Mouse (Mus musculus): ENCODE measurements around the gene Mfsd4b5. TPM values are rescaled to one million over a fixed set of nuclear protein-coding genes. Genes with fewer than 3 reads are reported as not detected.
A peak's percentile ranks its signal among the peaks of the same experiment; 100 is the strongest.
"Not testable (repeated sequence)": the region's sequence is repeated elsewhere in the genome, so short reads cannot be mapped to it uniquely, and the experiment has no call there.

The Mfsd4b5 gene
- polyA plus RNA-seq, 1 experiment from 2014 or later = 0.47 TPM

- peak overlapping the region; percentile 53; the same call in 1 of the 2 replicates for H3K4me3 ChIP-seq (ENCODE audit: low read depth, low read length)
- H3K27ac ChIP-seq (ENCODE audit: low read depth, low read length) = no peak overlapping the region
- peak overlapping the region; percentile 85; the same call in 1 of the 2 replicates for H3K4me2 ChIP-seq (replicated peaks; ENCODE audit: low read depth)
- H3K9me3 ChIP-seq (ENCODE audit: control insufficient read depth) = no peaks in the 10 kb centered on the region
- no peaks in the 10 kb centered on the region for H3K4me1 ChIP-seq (replicated peaks; ENCODE audit: control insufficient read depth, insufficient read depth, low read length)
- WGBS = 71% methylated on average over 4 of the region's 4 CpGs
- peak; percentile 63 for TF ChIP-seq CTCF (IDR thresholded peaks at IDR 0.05; ENCODE audit: low read depth)
- H3K36me3 ChIP-seq (ENCODE audit: control insufficient read depth, insufficient read depth) = no peaks in the 10 kb centered on the region
- ATAC-seq = no peak
- no peaks in the 10 kb centered on the region for H3K27me3 ChIP-seq (replicated peaks; ENCODE audit: control insufficient read depth, insufficient read depth, low read length)
- no peak overlapping the region for H3K9ac ChIP-seq (ENCODE audit: low read depth, low read length)
These were observed 28.2 kb downstream of the Mfsd4b5 start for GRCm38 (mm10) chr10:39958266-39958665.

- no peak for ATAC-seq
- no peak overlapping the region for H3K9ac ChIP-seq (ENCODE audit: low read depth, low read length)
- WGBS = 57% methylated on average over 2 of the region's 2 CpGs
- H3K4me1 ChIP-seq (replicated peaks; ENCODE audit: control insufficient read depth, insufficient read depth, low read length) = no peaks in the 10 kb centered on the region
- peak; percentile 46 for TF ChIP-seq CTCF (IDR thresholded peaks at IDR 0.05; ENCODE audit: low read depth)
- H3K27ac ChIP-seq (ENCODE audit: low read depth, low read length) = no peak overlapping the region
- H3K36me3 ChIP-seq (ENCODE audit: control insufficient read depth, insufficient read depth) = no peaks in the 10 kb centered on the region
- H3K4me2 ChIP-seq (replicated peaks; ENCODE audit: low read depth) = no peak overlapping the region
- no peak overlapping the region for H3K4me3 ChIP-seq (ENCODE audit: low read depth, low read length)
- H3K9me3 ChIP-seq (ENCODE audit: control insufficient read depth) = no peaks in the 10 kb centered on the region
- H3K27me3 ChIP-seq (replicated peaks; ENCODE audit: control insufficient read depth, insufficient read depth, low read length) = no peaks in the 10 kb centered on the region
These were observed 30.0 kb downstream of the Mfsd4b5 start for GRCm38 (mm10) chr10:39956340-39956878.

GRCm38 (mm10) chr10:39955163-39955562, 31.3 kb downstream of the Mfsd4b5 start:
- no peaks in the 10 kb centered on the region for H3K4me1 ChIP-seq (replicated peaks; ENCODE audit: control insufficient read depth, insufficient read depth, low read length)
- H3K27me3 ChIP-seq (replicated peaks; ENCODE audit: control insufficient read depth, insufficient read depth, low read length) = no peaks in the 10 kb centered on the region
- no peaks in the 10 kb centered on the region for H3K9me3 ChIP-seq (ENCODE audit: control insufficient read depth)
- no peak for TF ChIP-seq CTCF (IDR thresholded peaks at IDR 0.05; ENCODE audit: low read depth)
- no peak for ATAC-seq
- 76% methylated on average over 2 of the region's 2 CpGs for WGBS
- H3K27ac ChIP-seq (ENCODE audit: low read depth, low read length) = no peak overlapping the region
- no peak overlapping the region for H3K9ac ChIP-seq (ENCODE audit: low read depth, low read length)
- H3K36me3 ChIP-seq (ENCODE audit: control insufficient read depth, insufficient read depth) = no peaks in the 10 kb centered on the region
- H3K4me3 ChIP-seq (ENCODE audit: low read depth, low read length) = no peak overlapping the region
- H3K4me2 ChIP-seq (replicated peaks; ENCODE audit: low read depth) = no peak overlapping the region

GRCm38 (mm10) chr10:39949377-39949954, 37.0 kb downstream of the Mfsd4b5 start:
- 92% methylated on average over 2 of the region's 2 CpGs for WGBS
- H3K4me3 ChIP-seq (ENCODE audit: low read depth, low read length) = no peak overlapping the region
- ATAC-seq = no peak

GRCm38 (mm10) chr10:39947195-39947594, 39.3 kb downstream of the Mfsd4b5 start:
- 89% methylated on average over 3 of the region's 3 CpGs for WGBS
- not testable (repeated sequence) for H3K4me2 ChIP-seq (replicated peaks; ENCODE audit: low read depth); H3K4me1 ChIP-seq (replicated peaks; ENCODE audit: control insufficient read depth, insufficient read depth, low read length); H3K9me3 ChIP-seq (ENCODE audit: control insufficient read depth); H3K4me3 ChIP-seq (ENCODE audit: low read depth, low read length); H3K36me3 ChIP-seq (ENCODE audit: control insufficient read depth, insufficient read depth); H3K9ac ChIP-seq (ENCODE audit: low read depth, low read length); H3K27me3 ChIP-seq (replicated peaks; ENCODE audit: control insufficient read depth, insufficient read depth, low read length); H3K27ac ChIP-seq (ENCODE audit: low read depth, low read length); ATAC-seq

More at GRCm38 (mm10) chr10:39949377-39949954, 37.0 kb downstream of the Mfsd4b5 start:
- Histone ChIP-seq H3K27ac (ENCODE audit: low read depth, low read length) (no peak overlapping the region), H3K4me1 (replicated peaks; ENCODE audit: control insufficient read depth, insufficient read depth, low read length) (no peaks in the 10 kb centered on the region), H3K36me3 (ENCODE audit: control insufficient read depth, insufficient read depth) (no peaks in the 10 kb centered on the region), H3K9me3 (ENCODE audit: control insufficient read depth) (no peaks in the 10 kb centered on the region), H3K27me3 (replicated peaks; ENCODE audit: control insufficient read depth, insufficient read depth, low read length) (no peaks in the 10 kb centered on the region), H3K9ac (ENCODE audit: low read depth, low read length) (no peak overlapping the region), H3K4me2 (replicated peaks; ENCODE audit: low read depth) (no peak overlapping the region)
- TF ChIP-seq CTCF (IDR thresholded peaks at IDR 0.05; ENCODE audit: low read depth) = no peak

- H3K4me1 ChIP-seq (replicated peaks; ENCODE audit: control insufficient read depth, insufficient read depth, low read length) = no peaks in the 10 kb centered on the region
- H3K4me2 ChIP-seq (replicated peaks; ENCODE audit: low read depth) = no peak overlapping the region
- no peak overlapping the region for H3K9ac ChIP-seq (ENCODE audit: low read depth, low read length)
- no peaks in the 10 kb centered on the region for H3K9me3 ChIP-seq (ENCODE audit: control insufficient read depth)
- no peak for ATAC-seq
- H3K36me3 ChIP-seq (ENCODE audit: control insufficient read depth, insufficient read depth) = no peaks in the 10 kb centered on the region
- no peaks in the 10 kb centered on the region for H3K27me3 ChIP-seq (replicated peaks; ENCODE audit: control insufficient read depth, insufficient read depth, low read length)
- WGBS = 70% methylated on average over 7 of the region's 7 CpGs
- H3K4me3 ChIP-seq (ENCODE audit: low read depth, low read length) = no peak overlapping the region
- no peak overlapping the region for H3K27ac ChIP-seq (ENCODE audit: low read depth, low read length)
- no peak for TF ChIP-seq CTCF (IDR thresholded peaks at IDR 0.05; ENCODE audit: low read depth)
These were observed 49.9 kb downstream of the Mfsd4b5 start for GRCm38 (mm10) chr10:39936553-39936952.
